Mouse (Mus musculus) embryonic facial prominence, embryonic 12.5 days (tissue): ENCODE measurements around the gene Smim24. TPM values are rescaled to one million over a fixed set of nuclear protein-coding genes. Genes with fewer than 3 reads are reported as not detected.
A peak's percentile ranks its signal among the peaks of the same experiment; 100 is the strongest.

Experiments used
- ATAC-seq: fragments of 200-750 bp; cut with Nextera tagmentation; 2 replicates; pipeline ENCODE4 v1.8.0; 2017; ENCODE audit not compliant: insufficient number of reproducible peaks, insufficient read depth, low FRiP score, low TSS enrichment
- H3K27ac ChIP-seq: fragments of 300-500 bp; sonication (generic); 2 replicates; pipeline ENCODE4 v1.5.1; 2016; ENCODE audit warnings: mild to moderate bottlenecking
- H3K27me3 ChIP-seq: fragments of 300-500 bp; sonication (generic); 2 replicates; pipeline ENCODE4 v1.6.1; 2016; ENCODE audit warnings: mild to moderate bottlenecking, moderate library complexity
- H3K36me3 ChIP-seq: fragments of 300-500 bp; sonication (generic); 2 replicates; pipeline ENCODE4 v1.6.1; 2016; ENCODE audit warnings: mild to moderate bottlenecking
- H3K4me1 ChIP-seq: fragments of 300-500 bp; sonication (generic); 2 replicates; pipeline ENCODE4 v1.6.1; 2016
- H3K4me2 ChIP-seq: fragments of 300-500 bp; sonication (generic); replicated peaks from 2 replicates; pipeline ENCODE4 v1.6.1; 2016; ENCODE audit warnings: mild to moderate bottlenecking, moderate library complexity
- H3K4me3 ChIP-seq: fragments of 300-500 bp; sonication (generic); 2 replicates; pipeline ENCODE4 v1.5.1; 2016; ENCODE audit warnings: mild to moderate bottlenecking
- H3K9ac ChIP-seq: fragments of 300-500 bp; sonication (generic); 2 replicates; pipeline ENCODE4 v1.6.1; 2016; ENCODE audit warnings: mild to moderate bottlenecking, moderate library complexity
- H3K9me3 ChIP-seq: fragments of 300-500 bp; sonication (generic); 2 replicates; pipeline ENCODE4 v1.6.1; 2016; ENCODE audit warnings: mild to moderate bottlenecking, moderate library complexity
- WGBS: fragments of 180-500 bp; shearing (Covaris S2); methylation state at CpG from one replicate; pipeline ENCODE4 v1.1.7; 2016; 5-methylcytosine and 5-hydroxymethylcytosine counted together
- microRNA-seq: library from miRNA; unstranded; fragments of <30 nt; microRNA quantifications from one replicate; pipeline ENCODE4, GENCODE M21; 2017
- polyA plus RNA-seq: library from polyadenylated mRNA; unstranded; fragments of >200 nt; fragmentation: Nextera tagmentation; extraction: Ambion mirVana; gene quantifications from 2 replicates; pipeline ENCODE4 v1.2.1, GENCODE M21; 2016

Gene Smim24
- polyA plus RNA-seq, 1 experiment from 2014 or later, result 3.4 TPM

DNA sequence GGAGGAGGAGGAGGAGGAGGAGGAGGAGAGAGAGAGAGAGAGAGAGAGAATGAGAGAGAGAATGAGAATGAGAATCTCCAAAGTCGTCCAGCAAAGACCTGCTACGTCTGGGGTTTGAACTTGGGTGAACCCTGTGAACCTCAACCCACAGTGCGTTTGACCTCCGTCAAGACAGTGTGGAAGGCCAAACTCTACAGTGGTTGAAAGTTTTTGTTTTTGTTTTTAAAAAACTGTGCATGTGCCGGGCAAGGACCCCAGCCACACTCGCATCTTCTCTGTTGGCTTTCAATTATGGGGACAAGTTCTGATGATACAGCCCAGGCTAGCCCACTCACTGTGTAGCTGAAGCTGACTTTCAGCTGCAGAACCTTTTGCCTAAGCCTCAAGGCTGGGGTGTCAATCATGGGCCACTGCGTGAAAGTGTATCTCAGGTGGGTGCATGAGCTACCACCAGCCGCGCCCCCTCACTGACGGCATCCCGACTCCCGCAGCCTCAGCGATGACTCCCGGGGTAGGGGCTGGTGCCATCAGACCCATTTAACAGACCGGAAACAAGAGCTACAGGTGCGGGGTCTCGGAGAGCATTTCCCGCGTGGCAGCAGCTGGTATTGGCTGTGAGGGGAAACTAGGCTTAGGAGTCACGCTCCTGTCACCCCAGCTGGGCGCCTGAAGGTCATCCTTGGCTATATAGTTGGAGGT, 39.5 kb downstream of the Smim24 start:
- Histone ChIP-seq H3K27me3 (peaks cover 21% of the 10 kb centered on the region), H3K4me1 (peaks cover 23% of the 10 kb centered on the region), H3K4me3 (no peak overlapping the region), H3K9me3 (no peaks in the 10 kb centered on the region), H3K9ac (no peak overlapping the region), H3K36me3 (no peaks in the 10 kb centered on the region), H3K27ac (no peak overlapping the region), H3K4me2 (peak overlapping the region; percentile 40)
- 68% methylated on average over 21 of the region's 21 CpGs for whole genome bisulfite sequencing
- no peak; the same call in 1 of the 2 replicates for ATAC-seq

- WGBS, result 4% methylated on average over 17 of the region's 17 CpGs
- Histone ChIP-seq H3K9ac (no peak overlapping the region), H3K27ac (no peak overlapping the region), H3K4me1 (peaks cover 22% of the 10 kb centered on the region), H3K36me3 (no peaks in the 10 kb centered on the region), H3K4me2 (peak overlapping the region; percentile 40), H3K27me3 (peaks cover 16% of the 10 kb centered on the region), H3K4me3 (peak overlapping the region; percentile 6; the same call in 1 of the 2 replicates), H3K9me3 (no peaks in the 10 kb centered on the region)
- ATAC-seq, result peak; percentile 70
Observed at GRCm38 (mm10) chr10:81432868-81433262, 40.0 kb downstream of the Smim24 start.

- Histone ChIP-seq H3K9me3 (no peaks in the 10 kb centered on the region), H3K4me1 (peaks cover 22% of the 10 kb centered on the region), H3K27me3 (peaks cover 7% of the 10 kb centered on the region; the same call in 1 of the 2 replicates), H3K4me2 (no peak overlapping the region), H3K27ac (no peak overlapping the region), H3K4me3 (no peak overlapping the region), H3K9ac (no peak overlapping the region), H3K36me3 (no peaks in the 10 kb centered on the region)
- 74% methylated on average over 26 of the region's 26 CpGs for WGBS
- no peak for ATAC-seq
Observed at GRCm38 (mm10) chr10:81433541-81434289, 40.9 kb downstream of the Smim24 start.

DNA sequence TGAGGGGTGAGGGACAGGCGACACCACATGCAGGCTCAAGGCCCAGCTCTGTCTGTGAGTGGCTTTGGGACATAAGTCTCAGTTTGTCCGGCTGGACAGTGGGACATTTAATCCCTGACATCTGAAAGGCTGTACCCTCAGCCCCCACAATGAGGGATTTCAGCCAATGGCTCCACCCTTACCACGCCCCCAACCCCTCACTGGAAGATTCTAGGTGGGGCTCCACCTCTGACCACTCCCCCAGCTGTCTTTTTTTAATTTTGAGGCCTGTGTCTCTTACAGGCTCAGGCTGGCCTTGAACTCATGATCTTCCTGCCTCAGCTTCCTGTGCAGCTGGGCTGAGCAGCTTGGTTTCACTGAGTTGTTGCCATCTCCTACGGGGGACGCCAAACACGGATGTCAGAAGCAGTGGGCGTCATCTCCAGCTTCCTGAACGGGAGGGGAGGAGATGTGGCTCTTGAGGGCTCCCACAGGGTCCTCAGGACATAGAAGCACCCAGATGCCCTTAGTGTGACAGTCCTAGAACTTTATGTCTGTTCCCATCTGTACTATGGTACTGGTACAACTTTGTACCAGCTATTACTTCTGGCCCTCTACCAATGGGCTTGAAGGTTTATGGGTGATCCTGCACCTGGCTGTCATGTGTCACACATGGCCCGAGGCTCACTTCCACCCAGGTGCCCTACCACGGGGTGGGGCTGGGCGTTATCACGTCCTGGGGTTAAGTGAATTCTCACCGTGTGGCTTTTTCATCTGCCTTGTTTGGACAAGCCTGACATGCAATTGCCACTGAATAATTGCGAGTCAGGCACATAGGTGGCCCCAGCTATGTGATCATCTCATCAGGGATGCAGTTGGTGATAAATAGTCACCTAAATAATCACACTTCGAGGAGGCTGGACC, 41.8 kb downstream of the Smim24 start:
- Histone ChIP-seq H3K9me3 (no peaks in the 10 kb centered on the region), H3K4me1 (peaks cover 17% of the 10 kb centered on the region), H3K36me3 (no peaks in the 10 kb centered on the region), H3K4me2 (no peak overlapping the region), H3K9ac (no peak overlapping the region), H3K4me3 (no peak overlapping the region), H3K27me3 (peaks cover 2% of the 10 kb centered on the region; the same call in 1 of the 2 replicates), H3K27ac (no peak overlapping the region)
- ATAC-seq, result no peak
- 55% methylated on average over 15 of the region's 15 CpGs for WGBS

DNA sequence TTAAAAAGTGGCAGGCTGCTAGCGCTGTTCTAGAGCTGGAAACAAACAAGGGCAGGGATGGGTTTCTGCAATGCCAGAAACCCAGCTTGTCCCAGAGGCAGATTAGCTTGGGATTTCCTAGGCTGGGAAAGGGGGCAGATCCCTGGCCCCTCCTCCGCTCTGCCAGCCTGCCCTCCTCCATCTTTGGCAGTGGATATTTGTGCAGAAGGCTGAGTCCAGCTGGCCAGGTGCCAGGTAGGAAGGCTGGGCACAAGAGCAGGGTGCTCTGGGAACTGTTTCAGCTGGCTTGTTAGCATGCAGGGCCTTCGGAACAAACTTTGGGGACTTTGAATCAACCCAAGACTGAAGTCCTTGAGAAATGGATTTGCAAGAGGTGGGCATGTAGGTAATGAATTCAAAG, 42.6 kb downstream of the Smim24 start:
- no peak overlapping the region for H3K27ac ChIP-seq
- H3K4me1 ChIP-seq, result peaks cover 15% of the 10 kb centered on the region
- H3K9ac ChIP-seq, result no peak overlapping the region
- no peak overlapping the region for H3K4me3 ChIP-seq
- WGBS, result 74% methylated on average over 3 of the region's 3 CpGs
- no peaks in the 10 kb centered on the region for H3K9me3 ChIP-seq
- ATAC-seq, result no peak
- no peak overlapping the region for H3K4me2 ChIP-seq
- no peaks in the 10 kb centered on the region for H3K36me3 ChIP-seq
- H3K27me3 ChIP-seq, result peaks cover 2% of the 10 kb centered on the region; the same call in 1 of the 2 replicates

- H3K9me3 ChIP-seq, result no peaks in the 10 kb centered on the region
- H3K9ac ChIP-seq, result no peak overlapping the region
- no peak overlapping the region for H3K4me2 ChIP-seq
- no peak overlapping the region for H3K27ac ChIP-seq
- H3K4me1 ChIP-seq, result no peaks in the 10 kb centered on the region
- ATAC-seq, result no peak
- no peaks in the 10 kb centered on the region for H3K36me3 ChIP-seq
- H3K4me3 ChIP-seq, result no peak overlapping the region
- no peaks in the 10 kb centered on the region for H3K27me3 ChIP-seq
Observed at GRCm38 (mm10) chr10:81441019-81441418, 48.2 kb downstream of the Smim24 start.

Small RNA genes within 50 kb of the gene (microRNA-seq; reads per million reads assigned to microRNA genes)
- gene Mir1191b, result not detected
- not detected for gene Mir6913

Other genes with a start within 250 kb of the Smim24 start
- gene Pias4, start 225.1 kb upstream of the Smim24 start, polyA plus RNA-seq, result 57.5 and 62.0 TPM in 2 replicates
- gene Eef2, start 216.4 kb upstream of the Smim24 start, polyA plus RNA-seq, result 552 and 562 TPM in 2 replicates
- 79.5 and 85.3 TPM in 2 replicates for gene Dapk3, start 210.0 kb upstream of the Smim24 start, polyA plus RNA-seq
- not detected in 2 replicates for gene 4930442H23Rik, start 209.2 kb upstream of the Smim24 start, polyA plus RNA-seq
- gene Nmrk2, start 191.0 kb upstream of the Smim24 start, polyA plus RNA-seq, result 0.20 TPM in 1 of 2 replicates, not detected in the other
- 3.0 and 3.8 TPM in 2 replicates for gene Atcay, start 162.2 kb upstream of the Smim24 start, polyA plus RNA-seq
- 13.2 and 13.4 TPM in 2 replicates for gene Zfr2, start 159.9 kb upstream of the Smim24 start, polyA plus RNA-seq
- gene Matk, start 140.1 kb upstream of the Smim24 start, polyA plus RNA-seq, result 5.6 and 7.2 TPM in 2 replicates
- 194 and 205 TPM in 2 replicates for gene Mrpl54, start 126.1 kb upstream of the Smim24 start, polyA plus RNA-seq
- 53.9 and 55.4 TPM in 2 replicates for gene Apba3, start 126.1 kb upstream of the Smim24 start, polyA plus RNA-seq
- 4.5 and 6.4 TPM in 2 replicates for gene Tjp3, start 101.5 kb upstream of the Smim24 start, polyA plus RNA-seq
- gene Pip5k1c, start 100.1 kb upstream of the Smim24 start, polyA plus RNA-seq, result 70.1 and 75.3 TPM in 2 replicates
- gene Cactin, start 71.9 kb upstream of the Smim24 start, polyA plus RNA-seq, result 61.0 and 62.2 TPM in 2 replicates
- 2.8 and 3.1 TPM in 2 replicates for gene Tbxa2r, start 64.3 kb upstream of the Smim24 start, polyA plus RNA-seq
- not detected in 2 replicates for gene Gipc3, start 49.8 kb upstream of the Smim24 start, polyA plus RNA-seq
- 130 and 132 TPM in 2 replicates for gene Hmg20b, start 42.6 kb upstream of the Smim24 start, polyA plus RNA-seq
- 13.9 and 14.5 TPM in 2 replicates for gene Mfsd12, start 35.6 kb upstream of the Smim24 start, polyA plus RNA-seq
- gene 4930404N11Rik, start 27.2 kb upstream of the Smim24 start, polyA plus RNA-seq, result 0.73 and 0.82 TPM in 2 replicates
- 140 and 143 TPM in 2 replicates for gene Fzr1, start 14.5 kb upstream of the Smim24 start, polyA plus RNA-seq
- 73.6 and 77.0 TPM in 2 replicates for gene Dohh, start 8.6 kb upstream of the Smim24 start, polyA plus RNA-seq
- gene Gm48551, start 8.6 kb upstream of the Smim24 start, polyA plus RNA-seq, result 2.9 and 4.1 TPM in 2 replicates
- 2.0 and 3.8 TPM in 2 replicates for gene Gm48552, start 4.0 kb upstream of the Smim24 start, polyA plus RNA-seq
- 46.2 and 50.8 TPM in 2 replicates for gene Nfic, start 62.6 kb downstream of the Smim24 start, polyA plus RNA-seq
- gene Celf5, start 89.7 kb downstream of the Smim24 start, polyA plus RNA-seq, result 2.7 and 3.6 TPM in 2 replicates
- gene Ncln, start 103.3 kb downstream of the Smim24 start, polyA plus RNA-seq, result 81.9 and 82.9 TPM in 2 replicates
- gene S1pr4, start 107.1 kb downstream of the Smim24 start, polyA plus RNA-seq, result 0.22 and 0.58 TPM in 2 replicates
- gene Gna15, start 131.2 kb downstream of the Smim24 start, polyA plus RNA-seq, result 0.86 and 0.97 TPM in 2 replicates
- gene Gna11, start 152.1 kb downstream of the Smim24 start, polyA plus RNA-seq, result 82.7 and 83.5 TPM in 2 replicates
- gene Aes, start 166.4 kb downstream of the Smim24 start, polyA plus RNA-seq, result 523 and 554 TPM in 2 replicates
- gene Tle2, start 181.5 kb downstream of the Smim24 start, polyA plus RNA-seq, result 59.2 and 71.1 TPM in 2 replicates
- 14.4 and 16.2 TPM in 2 replicates for gene Tle6, start 208.0 kb downstream of the Smim24 start, polyA plus RNA-seq
- 1.6 and 1.7 TPM in 2 replicates for gene BC025920, start 213.2 kb downstream of the Smim24 start, polyA plus RNA-seq
- gene Sirt6, start 234.7 kb downstream of the Smim24 start, polyA plus RNA-seq, result 55.1 and 55.5 TPM in 2 replicates
- 12.2 and 13.5 TPM in 2 replicates for gene Ankrd24, start 235.5 kb downstream of the Smim24 start, polyA plus RNA-seq